In genomic region chr13:99723237-99723981, GRCm38 (mm10) we compare ENCODE assay signal across 10 mouse cellular contexts.
DNase-seq lines count a peak whose midpoint lies in the region; ATAC-seq and TF ChIP-seq lines count a peak whose summit lies in the region.
"Had no signal": no experiment of that assay in that cellular context is flagged by ENCODE, and none has a peak within 500 bp of the region (broad histone marks: within the 10 kb centered on the region; RNA-seq: fewer than 3 reads in every experiment).

No protein-coding gene starts in this region.

- no peak for TF ChIP-seq CTCF in CH12.LX (conservative IDR thresholded peaks at IDR 0.05 in 1 of 2, IDR thresholded peaks at IDR 0.05 in 1 of 2; ENCODE audit: low read depth in 2 of 2, low read length in 2 of 2)

- no peak overlapping the region for H3K27ac ChIP-seq in CH12.LX (ENCODE audit: insufficient read depth, low read depth)
- peak overlapping the region; percentile 83 for H3K27ac ChIP-seq in hindbrain, embryonic 12.5 days
- H3K27ac ChIP-seq in midbrain, embryonic 12.5 days (replicated peaks) = peak overlapping the region; percentile 72
- no peak overlapping the region for H3K27ac ChIP-seq in liver, embryonic 12.5 days
- H3K27ac ChIP-seq: limb, embryonic 15.5 days; stomach, embryonic 15.5 days had no signal

- no peaks in the 10 kb centered on the region for H3K9me3 ChIP-seq in CH12.LX (replicated peaks; ENCODE audit: low read length)
- H3K9me3 ChIP-seq in hindbrain, embryonic 12.5 days (replicated peaks) = no peaks in the 10 kb centered on the region
- H3K9me3 ChIP-seq in midbrain, embryonic 12.5 days = no peaks in the 10 kb centered on the region
- no peaks in the 10 kb centered on the region for H3K9me3 ChIP-seq in liver, embryonic 12.5 days (replicated peaks)
- H3K9me3 ChIP-seq: limb, embryonic 15.5 days; stomach, embryonic 15.5 days had no signal

- H3K4me2 ChIP-seq in CH12.LX (ENCODE audit: insufficient read depth, low read depth, poor library complexity, severe bottlenecking) = peak overlapping the region; percentile 44
- no peak overlapping the region for H3K4me2 ChIP-seq in hindbrain, embryonic 12.5 days (replicated peaks)
- H3K4me2 ChIP-seq in midbrain, embryonic 12.5 days (replicated peaks) = no peak overlapping the region
- H3K4me2 ChIP-seq in liver, embryonic 12.5 days = no peak overlapping the region
- H3K4me2 ChIP-seq: limb, embryonic 15.5 days; stomach, embryonic 15.5 days had no signal

- in situ Hi-C loops in CH12.LX (cut with MboI; ENCODE audit: low pct_ligation_motif_present, low pct_unique_long_range_greater_than_20kb, low sequenced_read_pairs) = no loop called here

- ATAC-seq in hindbrain, embryonic 12.5 days (ENCODE audit: low FRiP score) = peak; percentile 52; the same call in 1 of the 2 replicates
- peak; percentile 44; the same call in 1 of the 2 replicates for ATAC-seq in midbrain, embryonic 12.5 days (ENCODE audit: low FRiP score, low read depth)
- ATAC-seq in liver, embryonic 12.5 days = no peak

- dilution Hi-C loops in CH12.LX (cut with MboI; ENCODE audit: extremely low pct_ligation_motif_present, extremely low pct_unique_long_range_greater_than_20kb, low sequenced_read_pairs) = no loop called here

- peak; percentile 49 for TF ChIP-seq EP300 in CH12.LX (IDR thresholded peaks at IDR 0.05; ENCODE audit: low read length)

- no peaks in the 10 kb centered on the region for H3K79me2 ChIP-seq in CH12.LX (replicated peaks; ENCODE audit: control insufficient read depth, extremely low read depth, insufficient read depth, poor library complexity, severe bottlenecking)

- TF ChIP-seq RAD21 in CH12.LX (IDR thresholded peaks at IDR 0.05; ENCODE audit: low read depth, low read length) = no peak

- DNase-seq in CH12.LX (ENCODE audit: extremely low read depth) = peak; percentile 40
- peak; percentile 22 for DNase-seq in adrenal gland, postnatal 10 days
- DNase-seq in lung, postnatal 4 days = no peak
- DNase-seq in cerebellum, postnatal 14 days = no peak

- TF ChIP-seq POLR2A in CH12.LX (IDR thresholded peaks at IDR 0.05; ENCODE audit: low read depth, low read length) = no peak

- H3K4me3 ChIP-seq in CH12.LX (replicated peaks in 1 of 3; ENCODE audit: low read depth in 2 of 3, low read length in 2 of 3, poor library complexity in 1 of 3) = no peak overlapping the region
- no peak overlapping the region for H3K4me3 ChIP-seq in hindbrain, embryonic 12.5 days
- H3K4me3 ChIP-seq in midbrain, embryonic 12.5 days = no peak overlapping the region
- no peak overlapping the region for H3K4me3 ChIP-seq in liver, embryonic 12.5 days
- H3K4me3 ChIP-seq: limb, embryonic 15.5 days; myocyte; stomach, embryonic 15.5 days had no signal

- H3K9ac ChIP-seq in CH12.LX (ENCODE audit: insufficient read depth, low read depth) = no peak overlapping the region; the same call in 1 of the 2 replicates
- H3K9ac ChIP-seq in hindbrain, embryonic 12.5 days = no peak overlapping the region
- H3K9ac ChIP-seq in midbrain, embryonic 12.5 days (replicated peaks) = no peak overlapping the region
- no peak overlapping the region for H3K9ac ChIP-seq in liver, embryonic 12.5 days
- H3K9ac ChIP-seq: limb, embryonic 15.5 days; stomach, embryonic 15.5 days had no signal

- no peaks in the 10 kb centered on the region for H3K36me3 ChIP-seq in CH12.LX (replicated peaks in 1 of 2; ENCODE audit: control insufficient read depth in 1 of 2, insufficient read depth in 1 of 2, low read length in 1 of 2)
- no peaks in the 10 kb centered on the region for H3K36me3 ChIP-seq in hindbrain, embryonic 12.5 days
- no peaks in the 10 kb centered on the region for H3K36me3 ChIP-seq in midbrain, embryonic 12.5 days
- no peaks in the 10 kb centered on the region for H3K36me3 ChIP-seq in liver, embryonic 12.5 days
- H3K36me3 ChIP-seq: limb, embryonic 15.5 days; stomach, embryonic 15.5 days had no signal

- peaks cover 6 to 40% of the 10 kb centered on the region in 2 experiments for H3K4me1 ChIP-seq in CH12.LX (ENCODE audit: control insufficient read depth in 1 of 2, insufficient read depth in 2 of 2)
- H3K4me1 ChIP-seq in hindbrain, embryonic 12.5 days = peaks cover 14% of the 10 kb centered on the region
- H3K4me1 ChIP-seq in midbrain, embryonic 12.5 days = peaks cover 15% of the 10 kb centered on the region
- H3K4me1 ChIP-seq in liver, embryonic 12.5 days = no peaks in the 10 kb centered on the region
- H3K4me1 ChIP-seq: limb, embryonic 15.5 days; stomach, embryonic 15.5 days had no signal

- WGBS in hindbrain, embryonic 12.5 days = 50% methylated on average over 5 of the region's 5 CpGs
- WGBS in midbrain, embryonic 12.5 days = 45% methylated on average over 5 of the region's 5 CpGs
- 73% methylated on average over 5 of the region's 5 CpGs for WGBS in liver, embryonic 12.5 days (ENCODE audit: insufficient replicate concordance)

- no peaks in the 10 kb centered on the region for H3K27me3 ChIP-seq in CH12.LX (replicated peaks)
- H3K27me3 ChIP-seq in hindbrain, embryonic 12.5 days = no peaks in the 10 kb centered on the region
- H3K27me3 ChIP-seq in midbrain, embryonic 12.5 days = no peaks in the 10 kb centered on the region
- H3K27me3 ChIP-seq in liver, embryonic 12.5 days (replicated peaks) = peaks cover 4% of the 10 kb centered on the region
- H3K27me3 ChIP-seq: limb, embryonic 15.5 days; stomach, embryonic 15.5 days had no signal

TF ChIP-seq in CH12.LX, 34 proteins besides CTCF, POLR2A, EP300 and RAD21:
- no peak for TF ChIP-seq GABPA (IDR thresholded peaks at IDR 0.05; ENCODE audit: insufficient replicate concordance, low read depth, low read length)
- 0 out of 2 replicates have a peak, but pooled peaks have one; percentile 39 for TF ChIP-seq IRF4 (IDR thresholded peaks at IDR 0.05; ENCODE audit: low read depth, low read length)
- TF ChIP-seq ETS1 (conservative IDR thresholded peaks at IDR 0.05; ENCODE audit: low read depth, low read length) = 0 out of 2 replicates have a peak, but pooled peaks have one; percentile 20
- TF ChIP-seq ZNF384 (IDR thresholded peaks at IDR 0.05; ENCODE audit: low read depth, low read length) = no peak
- 0 out of 2 replicates have a peak, but pooled peaks have one; percentile 23 for TF ChIP-seq TCF12 (IDR thresholded peaks at IDR 0.05; ENCODE audit: low read depth, low read length)
TF ChIP-seq in CH12.LX: peak in this region for 3.

Comparison
In these comparisons a context has a peak if more than half of its experiments do, and no peak if none do; other contexts are left out.
1. DNase-seq: peak in CH12.LX (single experiment) and adrenal gland, postnatal 10 days (single experiment); none in lung, postnatal 4 days (0 of 2) and cerebellum, postnatal 14 days (0 of 2).
2. H3K27ac ChIP-seq: peak in hindbrain, embryonic 12.5 days (single experiment) and midbrain, embryonic 12.5 days (single experiment); none in CH12.LX (single experiment) and liver, embryonic 12.5 days (single experiment).